Mouse (Mus musculus) hindbrain, embryonic 11.5 days (tissue): ENCODE measurements at regions not wholly inside any gene's neighbourhood (a gene's known extent, or its start where the extent isn't known, plus 50 kb on each side); places are given as distances from the start of the nearest gene placed in this dataset.
A peak's percentile ranks its signal among the peaks of the same experiment; 100 is the strongest.

ENCODE experiments used
- ATAC-seq: fragments of 200-750 bp; cut with Nextera tagmentation; 2 replicates; pipeline ENCODE4 v1.8.0; 2017; ENCODE audit warnings: mild to moderate bottlenecking, moderate TSS enrichment, moderate library complexity; ENCODE audit not compliant: low FRiP score
- DNase-seq: peaks from one replicate; pipeline ENCODE4 v3.0.0-alpha.2; 2015; ENCODE audit warnings: low spot score
- H3K27ac ChIP-seq: fragments of 300-500 bp; sonication (generic); 2 replicates; pipeline ENCODE4 v1.5.1; 2014; ENCODE audit warnings: mild to moderate bottlenecking, low read depth, low read length
- H3K27me3 ChIP-seq: fragments of 300-500 bp; sonication (generic); 2 replicates; pipeline ENCODE4 v1.6.1; 2014; ENCODE audit warnings: mild to moderate bottlenecking, low read length, moderate library complexity, mixed read lengths; ENCODE audit not compliant: control insufficient read depth, insufficient read depth
- H3K36me3 ChIP-seq: fragments of 300-500 bp; sonication (generic); 2 replicates; pipeline ENCODE4 v1.6.1; 2014; ENCODE audit warnings: mild to moderate bottlenecking, low read length, moderate library complexity, mixed read lengths; ENCODE audit not compliant: control insufficient read depth, insufficient read depth
- H3K4me1 ChIP-seq: fragments of 300-500 bp; sonication (generic); replicated peaks from 2 replicates; pipeline ENCODE4 v1.6.1; 2014; ENCODE audit warnings: low read length, mixed read lengths; ENCODE audit not compliant: control insufficient read depth, insufficient read depth
- H3K4me2 ChIP-seq: fragments of 300-500 bp; sonication (generic); replicated peaks from 2 replicates; pipeline ENCODE4 v1.6.1; 2014; ENCODE audit warnings: mild to moderate bottlenecking, low read depth, low read length
- H3K4me3 ChIP-seq: fragments of 300-500 bp; sonication (generic); 2 replicates; pipeline ENCODE4 v1.5.1; 2014; ENCODE audit warnings: low read depth, low read length
- H3K9ac ChIP-seq: fragments of 300-500 bp; sonication (generic); 2 replicates; pipeline ENCODE4 v1.6.1; 2014; ENCODE audit warnings: low read depth, low read length
- H3K9me3 ChIP-seq: fragments of 300-500 bp; sonication (generic); 2 replicates; pipeline ENCODE4 v1.6.1; 2016; ENCODE audit warnings: low read length; ENCODE audit not compliant: control insufficient read depth
- WGBS: fragments of 180-500 bp; shearing (Covaris S2); extraction: QIAGEN DNeasy Blood & Tissue Kit; methylation state at CpG from one replicate; pipeline ENCODE4 v1.1.7; 2014; 5-methylcytosine and 5-hydroxymethylcytosine counted together

DNA sequence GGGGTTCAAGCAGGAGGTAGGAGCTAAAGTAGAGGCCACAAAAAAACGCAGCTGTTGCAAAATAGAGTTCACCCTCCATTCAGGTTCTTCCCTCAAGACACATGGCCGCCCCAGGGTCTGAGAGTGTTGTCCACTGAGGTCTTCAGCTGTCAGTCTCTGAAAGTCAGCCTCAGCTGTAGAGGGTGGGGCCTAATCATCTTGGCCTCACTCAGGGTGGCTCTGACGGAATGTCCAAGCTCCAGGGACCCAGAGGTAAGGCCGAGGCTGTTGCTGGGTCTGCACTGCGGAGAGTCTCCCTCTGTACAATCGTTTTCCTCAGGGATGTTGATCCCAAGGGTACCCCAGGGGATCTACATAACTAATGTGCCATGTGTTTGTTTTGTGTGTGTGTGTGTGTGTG, 55.2 kb upstream of the Ptgfrn start:
- H3K9ac ChIP-seq: no peak overlapping the region
- no peak for ATAC-seq
- no peak overlapping the region for H3K4me2 ChIP-seq
- no peak overlapping the region for H3K4me3 ChIP-seq
- no peaks in the 10 kb centered on the region for H3K36me3 ChIP-seq
- H3K4me1 ChIP-seq: no peaks in the 10 kb centered on the region
- 64% methylated on average over 6 of the region's 6 CpGs for WGBS
- no peak overlapping the region for H3K27ac ChIP-seq
- no peaks in the 10 kb centered on the region for H3K9me3 ChIP-seq
- H3K27me3 ChIP-seq: no peaks in the 10 kb centered on the region; the same call in 1 of the 2 replicates
- no peak for DNase-seq

DNA sequence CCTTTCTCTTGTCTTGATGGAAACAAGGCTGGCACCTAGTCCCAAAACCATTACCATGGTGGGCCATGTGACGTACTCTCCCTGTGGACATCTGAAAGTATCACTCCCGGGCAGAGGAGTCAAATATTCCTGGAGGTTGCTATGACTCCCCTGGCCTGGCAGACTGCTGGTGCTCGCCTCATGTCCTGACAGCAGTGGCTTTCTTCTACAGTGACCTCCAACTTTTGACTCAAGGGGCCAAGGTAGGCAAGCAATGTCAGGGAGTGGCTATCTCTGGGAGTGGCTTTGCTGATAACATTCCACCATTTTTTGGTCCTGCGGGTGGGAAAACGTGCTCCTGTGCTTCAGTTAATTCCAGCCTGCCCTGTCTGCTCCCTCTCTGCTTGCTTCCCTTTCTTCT, 54.7 kb upstream of the Ptgfrn start:
- no peaks in the 10 kb centered on the region for H3K9me3 ChIP-seq
- 86% methylated on average over 5 of the region's 5 CpGs for WGBS
- ATAC-seq (no peak), DNase-seq (no peak)
- no peak overlapping the region for H3K9ac ChIP-seq
- H3K4me1 ChIP-seq: no peaks in the 10 kb centered on the region
- H3K4me3 ChIP-seq: no peak overlapping the region
- H3K4me2 ChIP-seq: no peak overlapping the region
- H3K36me3 ChIP-seq: no peaks in the 10 kb centered on the region
- no peak overlapping the region for H3K27ac ChIP-seq
- H3K27me3 ChIP-seq: no peaks in the 10 kb centered on the region; the same call in 1 of the 2 replicates

DNA sequence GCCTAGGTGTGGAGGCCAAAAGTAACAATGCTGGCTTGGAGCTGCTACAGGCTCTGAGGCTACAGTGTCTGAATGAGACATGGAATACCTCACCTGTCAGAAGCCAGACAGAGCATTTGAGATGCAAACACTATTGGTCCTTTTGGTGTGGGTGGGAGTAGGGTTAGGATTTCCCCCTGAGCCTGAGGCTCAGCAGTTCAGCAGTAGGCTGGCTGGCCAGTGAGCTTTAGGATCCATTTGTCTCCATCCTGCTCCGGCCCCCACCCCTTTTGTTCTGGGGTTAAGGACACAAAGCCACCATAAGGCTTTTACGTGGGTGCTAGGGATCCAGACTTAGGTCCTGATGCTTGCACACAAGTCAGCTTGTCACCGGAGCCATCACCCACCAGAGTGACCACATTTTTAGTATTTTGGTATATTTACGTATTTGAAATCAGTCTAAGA, 53.9 kb upstream of the Ptgfrn start:
- ATAC-seq (no peak), DNase-seq (no peak)
- Histone ChIP-seq H3K4me1 (no peaks in the 10 kb centered on the region), H3K27me3 (no peaks in the 10 kb centered on the region; the same call in 1 of the 2 replicates), H3K9me3 (no peaks in the 10 kb centered on the region), H3K4me2 (no peak overlapping the region), H3K9ac (no peak overlapping the region), H3K27ac (no peak overlapping the region), H3K36me3 (no peaks in the 10 kb centered on the region), H3K4me3 (no peak overlapping the region)
- WGBS: 76% methylated on average over 4 of the region's 4 CpGs

DNA sequence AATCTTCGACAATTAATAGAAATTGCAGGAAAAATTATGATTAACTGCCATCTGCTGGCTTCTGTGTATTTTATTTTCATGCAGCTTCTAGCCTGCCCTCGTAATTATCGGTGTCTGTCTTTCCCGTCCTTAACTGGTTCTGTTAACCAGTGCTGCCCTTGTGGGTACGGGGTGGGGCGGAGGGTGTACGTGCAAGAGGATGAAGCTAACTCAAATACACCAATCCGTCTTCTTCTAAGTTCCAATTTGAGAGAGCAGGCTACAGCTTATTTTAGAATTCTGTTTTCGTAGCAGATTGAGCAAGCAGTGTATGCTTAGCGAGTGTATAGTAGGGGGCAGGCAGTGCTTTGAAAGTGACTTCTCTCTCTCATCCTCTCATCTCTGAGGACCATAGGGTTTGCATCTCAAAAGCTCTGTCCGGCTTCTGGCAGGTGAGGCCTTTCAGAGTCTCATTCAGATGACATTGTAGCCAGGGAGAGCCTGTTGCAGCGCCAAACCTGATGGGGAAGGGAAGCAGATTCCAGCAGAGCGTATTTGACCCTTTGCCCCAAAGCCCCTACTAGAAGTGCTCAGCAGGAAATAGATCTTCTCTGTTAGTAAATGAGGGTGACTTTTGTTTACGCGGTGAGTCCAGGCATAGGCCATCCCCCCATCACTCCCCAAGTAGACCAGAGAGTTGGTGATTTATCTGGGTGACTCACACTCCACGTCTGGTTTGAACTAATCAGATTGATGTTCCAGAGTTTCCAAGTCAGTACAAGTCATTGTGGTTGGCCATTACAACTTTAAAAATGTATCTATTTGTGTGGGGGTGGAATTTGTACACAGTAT, 53.3 kb upstream of the Ptgfrn start:
- DNase-seq (no peak), ATAC-seq (no peak)
- H3K27ac ChIP-seq: no peak overlapping the region
- no peak overlapping the region for H3K4me2 ChIP-seq
- WGBS: 30% methylated on average over 16 of the region's 16 CpGs
- no peaks in the 10 kb centered on the region for H3K4me1 ChIP-seq
- H3K4me3 ChIP-seq: no peak overlapping the region
- H3K27me3 ChIP-seq: no peaks in the 10 kb centered on the region; the same call in 1 of the 2 replicates
- no peaks in the 10 kb centered on the region for H3K36me3 ChIP-seq
- no peaks in the 10 kb centered on the region for H3K9me3 ChIP-seq
- no peak overlapping the region for H3K9ac ChIP-seq

DNA sequence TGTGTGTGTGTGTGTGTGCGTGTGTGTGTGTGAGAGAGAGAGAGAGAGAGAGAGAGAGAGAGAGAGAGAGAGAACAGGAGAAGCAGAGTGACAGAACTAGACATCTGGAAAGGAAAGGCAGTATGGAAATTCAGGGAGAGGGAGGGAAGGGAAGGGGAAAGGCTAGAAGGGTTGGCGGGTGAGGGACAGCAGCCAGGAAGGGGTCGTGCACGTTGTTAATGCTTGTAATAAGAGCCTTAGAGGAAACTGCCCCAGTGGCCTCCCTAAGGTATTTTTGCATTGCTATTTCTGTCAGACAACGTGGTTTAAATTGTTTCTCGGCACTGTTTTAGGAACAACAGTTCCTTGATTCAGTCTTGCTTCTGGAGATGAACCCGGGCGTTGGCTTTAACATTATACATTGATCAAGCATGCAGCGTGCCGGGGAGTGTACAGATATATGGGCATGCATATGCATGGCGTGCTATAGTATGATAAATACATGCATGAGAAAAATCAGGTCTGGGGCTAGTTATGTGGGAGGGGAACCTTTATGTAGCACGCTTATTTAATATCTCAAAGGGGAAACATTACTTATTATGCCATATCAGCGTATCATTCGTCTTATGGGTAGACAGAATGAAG, 52.6 kb upstream of the Ptgfrn start:
- Histone ChIP-seq H3K36me3 (no peaks in the 10 kb centered on the region), H3K4me2 (no peak overlapping the region), H3K27me3 (no peaks in the 10 kb centered on the region; the same call in 1 of the 2 replicates), H3K4me3 (no peak overlapping the region), H3K4me1 (no peaks in the 10 kb centered on the region), H3K9me3 (no peaks in the 10 kb centered on the region), H3K9ac (no peak overlapping the region), H3K27ac (no peak overlapping the region)
- WGBS: 45% methylated on average over 14 of the region's 14 CpGs
- peak; percentile 47 for DNase-seq
- no peak for ATAC-seq

DNA sequence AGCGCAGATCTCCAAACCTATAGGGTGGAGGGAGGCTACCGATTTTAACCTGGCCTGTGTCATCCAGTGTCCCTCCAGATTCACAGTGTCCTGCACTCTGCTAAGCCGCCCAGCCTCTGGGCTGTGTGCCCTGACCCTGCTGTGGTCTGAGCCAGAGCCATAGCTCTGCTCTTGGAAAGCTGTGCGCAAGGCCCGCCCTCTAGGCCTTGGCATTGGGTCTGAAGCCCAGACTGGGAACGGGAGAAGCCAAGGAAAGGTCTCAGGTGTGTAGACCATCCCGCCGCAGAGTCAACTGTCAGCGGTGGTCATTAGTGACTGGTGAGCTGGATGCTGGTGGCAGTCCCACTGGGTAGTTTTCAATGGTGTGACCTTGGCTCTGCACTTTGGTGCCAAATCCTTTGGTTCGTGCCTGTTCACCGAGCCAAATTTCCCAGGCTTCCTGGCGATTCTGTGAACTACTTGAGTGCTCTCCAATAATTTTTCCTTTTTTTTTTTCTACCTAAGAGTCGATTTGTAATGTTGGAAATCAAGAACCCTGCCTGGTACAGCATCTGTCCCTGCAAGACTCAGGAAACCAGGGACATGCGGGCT, 52.0 kb upstream of the Ptgfrn start:
- H3K4me1 ChIP-seq: no peaks in the 10 kb centered on the region
- no peaks in the 10 kb centered on the region; the same call in 1 of the 2 replicates for H3K27me3 ChIP-seq
- H3K27ac ChIP-seq: peak overlapping the region; percentile 54
- DNase-seq (peak; percentile 46), ATAC-seq (peak; percentile 50)
- H3K4me3 ChIP-seq: no peak overlapping the region
- H3K9me3 ChIP-seq: no peaks in the 10 kb centered on the region
- WGBS: 45% methylated on average over 14 of the region's 14 CpGs
- H3K9ac ChIP-seq: no peak overlapping the region
- no peak overlapping the region for H3K4me2 ChIP-seq
- H3K36me3 ChIP-seq: no peaks in the 10 kb centered on the region

DNA sequence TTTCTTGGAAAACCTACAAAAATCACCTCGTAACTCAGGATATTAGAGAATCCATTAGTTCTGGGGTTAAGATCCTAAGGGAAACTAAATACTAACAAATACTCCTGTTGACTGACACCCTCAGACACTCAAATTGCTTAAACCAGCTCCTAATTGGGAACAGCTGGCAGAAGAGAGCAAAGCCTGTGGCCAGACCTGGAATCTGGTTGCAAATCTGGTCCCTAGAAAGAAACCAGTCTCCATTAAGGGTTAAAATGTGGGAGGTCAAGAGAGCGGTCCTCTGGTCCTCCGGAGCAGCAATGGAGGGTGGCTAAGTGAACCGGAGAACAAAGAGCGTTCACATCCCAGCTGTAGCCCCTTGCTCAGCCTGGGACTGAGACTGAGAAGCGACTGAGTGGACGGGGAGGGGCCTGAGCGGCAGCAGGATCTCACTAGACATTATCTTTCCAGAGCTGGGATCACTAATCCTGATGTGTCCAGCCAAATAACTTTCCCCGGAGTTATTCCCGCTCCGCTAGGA, 51.4 kb upstream of the Ptgfrn start:
- no peaks in the 10 kb centered on the region for H3K9me3 ChIP-seq
- DNase-seq (peak; percentile 62), ATAC-seq (peak; percentile 81)
- WGBS: 14% methylated on average over 11 of the region's 11 CpGs
- no peaks in the 10 kb centered on the region for H3K36me3 ChIP-seq
- H3K4me3 ChIP-seq: no peak overlapping the region
- H3K9ac ChIP-seq: no peak overlapping the region
- no peak overlapping the region for H3K4me2 ChIP-seq
- no peaks in the 10 kb centered on the region; the same call in 1 of the 2 replicates for H3K27me3 ChIP-seq
- H3K27ac ChIP-seq: peak overlapping the region; percentile 54
- no peaks in the 10 kb centered on the region for H3K4me1 ChIP-seq
